Mouse (Mus musculus) kidney, adult 18-20 months (tissue): ENCODE data around the gene Nol4l.

ENCODE experiments used
- DNase-seq: peaks from one replicate; pipeline ENCODE4 v3.0.0; 2021

Gene Nol4l

GRCm38 (mm10) chr2:153404062-153404461, 125.7 kb downstream of the Nol4l start:
- no peak for DNase-seq

DNA sequence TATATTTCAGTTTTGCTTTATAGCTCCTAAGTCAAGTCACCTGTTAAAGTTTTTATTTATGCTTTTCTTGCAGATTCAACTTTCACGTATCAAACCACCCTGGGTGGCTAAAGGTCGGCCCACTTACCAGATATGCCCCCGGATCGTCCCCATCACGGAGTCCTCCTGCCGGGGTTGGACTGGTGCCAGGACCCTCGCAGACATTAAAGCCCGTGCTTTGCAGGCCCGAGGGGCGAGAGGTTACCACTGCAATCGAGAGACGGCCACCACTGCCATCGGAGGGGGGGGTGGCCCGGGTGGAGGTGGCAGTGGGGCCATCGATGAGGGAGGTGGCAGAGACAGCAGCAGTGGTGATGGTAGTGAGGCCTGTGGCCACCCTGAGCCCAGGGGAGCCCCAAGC, 130.6 kb downstream of the Nol4l start:
- DNase-seq = no peak

- DNase-seq = no peak
These were observed 131.8 kb downstream of the Nol4l start for GRCm38 (mm10) chr2:153397790-153398515.

- no peak for DNase-seq
These were observed 136.7 kb downstream of the Nol4l start for GRCm38 (mm10) chr2:153393045-153393444.

- DNase-seq = no peak
These were observed 139.9 kb downstream of the Nol4l start for GRCm38 (mm10) chr2:153389831-153390230.

GRCm38 (mm10) chr2:153380479-153380878, 149.3 kb downstream of the Nol4l start:
- DNase-seq = no peak

GRCm38 (mm10) chr2:153375380-153375779, 154.4 kb downstream of the Nol4l start:
- no peak for DNase-seq

DNA sequence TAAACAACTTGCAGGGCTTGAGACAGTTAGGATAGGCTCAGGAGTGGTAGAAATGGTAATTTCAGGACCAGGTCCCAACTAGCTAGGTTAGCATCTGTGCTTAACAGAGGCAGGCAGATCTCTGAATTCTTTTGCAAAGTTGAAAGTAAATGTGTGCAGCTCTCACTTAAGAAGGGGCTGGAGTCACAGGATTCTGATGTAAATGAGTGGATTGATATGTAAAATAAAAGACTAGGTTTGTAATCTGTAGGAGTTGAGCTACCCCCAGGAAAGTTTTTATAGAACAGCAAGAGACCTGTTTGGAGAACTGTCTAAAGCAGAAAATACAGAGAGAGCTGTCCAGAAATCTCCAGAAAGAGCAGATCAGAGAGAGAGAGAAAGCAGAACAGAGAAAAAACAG, 158.9 kb downstream of the Nol4l start:
- DNase-seq = no peak

- DNase-seq = peak; percentile 41
These were observed 165.2 kb downstream of the Nol4l start for GRCm38 (mm10) chr2:153364531-153364930.

- DNase-seq = no peak
These were observed 168.6 kb downstream of the Nol4l start for GRCm38 (mm10) chr2:153361101-153361710.
